Mouse (Mus musculus): ENCODE measurements around the gene Trove2.
A peak's percentile ranks its signal among the peaks of the same experiment; 100 is the strongest.

Trove2 gene

DNA sequence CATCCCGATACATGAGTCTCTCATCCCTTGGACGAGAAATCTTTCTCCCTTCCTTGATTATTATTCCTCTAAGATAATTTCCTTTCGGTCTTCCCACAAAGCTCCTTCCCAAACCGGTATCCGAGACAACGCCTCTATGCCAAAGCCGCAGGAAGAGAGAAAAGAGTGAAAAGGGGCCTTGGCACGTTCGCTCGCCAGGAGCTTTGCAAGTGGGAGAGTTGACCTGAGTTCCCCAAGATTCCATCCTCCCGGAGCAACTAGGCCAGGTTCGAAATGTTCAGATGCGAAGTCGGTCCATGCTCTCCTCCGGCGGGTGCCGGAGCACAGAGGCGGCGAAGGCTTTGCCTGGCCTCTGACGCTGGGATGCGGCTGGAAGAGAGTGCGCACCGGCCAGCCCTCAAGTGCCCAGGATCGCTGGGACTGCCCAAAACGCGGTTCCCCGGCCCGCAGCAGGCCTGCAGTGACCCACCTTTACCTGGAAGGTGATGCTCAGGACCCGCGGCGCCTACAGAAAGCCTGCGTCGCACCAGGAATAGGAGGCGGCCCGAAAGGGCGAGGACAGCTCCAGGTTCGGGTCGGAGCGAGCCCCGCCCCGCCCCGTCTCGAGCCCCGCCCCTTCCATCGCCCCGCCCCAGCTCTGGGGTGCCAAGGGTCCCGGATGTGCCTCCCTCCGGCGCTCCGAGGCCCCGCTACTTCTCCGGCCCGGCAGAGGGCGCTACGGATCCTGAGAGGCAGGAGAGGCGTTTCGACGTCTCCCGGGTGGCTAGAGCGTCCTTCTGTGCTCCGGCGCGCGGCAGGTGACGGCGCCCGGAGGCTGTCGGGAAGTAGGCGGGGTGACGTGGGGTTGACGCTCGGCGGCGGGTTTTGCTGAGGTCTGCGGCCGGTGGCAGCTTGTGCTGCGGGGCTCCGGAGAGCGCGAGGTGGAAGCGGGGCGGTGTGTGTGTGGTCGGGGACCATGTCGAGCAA, at the start of gene Trove2, which contains the start of gene Uchl5:
Gene Trove2 (minus strand): TSS at position 623 of the 966 bp plus-strand sequence.
Gene Uchl5 (plus strand): TSS at position 827 of the 966 bp plus-strand sequence.
- peak; percentile 83 for DNase-seq (ENCODE audit: extremely low read depth, low read depth)

DNA sequence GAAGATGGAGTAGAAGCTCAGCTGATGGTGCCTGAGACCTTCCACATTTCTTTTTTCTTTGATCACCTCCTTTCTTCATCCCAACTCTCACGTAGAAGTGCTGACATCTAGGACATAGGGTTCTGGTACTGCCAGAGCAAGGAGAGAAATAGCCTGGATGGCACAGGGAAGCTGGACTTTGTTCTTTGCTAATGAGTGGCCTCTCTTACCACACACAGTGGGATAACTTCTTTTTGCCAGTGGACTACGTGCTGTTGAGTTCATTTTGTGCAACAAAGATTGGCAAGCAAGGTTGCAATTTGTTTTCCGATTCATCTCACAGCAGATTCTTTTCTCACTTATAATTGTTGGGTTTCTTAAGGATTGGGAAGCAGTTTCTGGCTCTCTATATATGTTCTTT, 45.8 kb upstream of the Trove2 start:
- DNase-seq (ENCODE audit: extremely low read depth, low read depth), result no peak

GRCm38 (mm10) chr1:143820096-143820877, 43.4 kb upstream of the Trove2 start:
- DNase-seq (ENCODE audit: extremely low read depth, low read depth), result no peak

- DNase-seq (ENCODE audit: extremely low read depth, low read depth), result peak; percentile 26
Observed at GRCm38 (mm10) chr1:143813676-143814360, 37.0 kb upstream of the Trove2 start.

GRCm38 (mm10) chr1:143809062-143809461, 32.2 kb upstream of the Trove2 start:
- DNase-seq (ENCODE audit: extremely low read depth, low read depth), result no peak

GRCm38 (mm10) chr1:143803537-143803936, 26.7 kb upstream of the Trove2 start:
- DNase-seq (ENCODE audit: extremely low read depth, low read depth), result peak; percentile 51

GRCm38 (mm10) chr1:143788584-143789227, 11.8 kb upstream of the Trove2 start:
- no peak for DNase-seq (ENCODE audit: extremely low read depth, low read depth)

GRCm38 (mm10) chr1:143777558-143778218, 820 bp upstream of the Trove2 start:
- peak; percentile 62 for DNase-seq (ENCODE audit: extremely low read depth, low read depth)

DNA sequence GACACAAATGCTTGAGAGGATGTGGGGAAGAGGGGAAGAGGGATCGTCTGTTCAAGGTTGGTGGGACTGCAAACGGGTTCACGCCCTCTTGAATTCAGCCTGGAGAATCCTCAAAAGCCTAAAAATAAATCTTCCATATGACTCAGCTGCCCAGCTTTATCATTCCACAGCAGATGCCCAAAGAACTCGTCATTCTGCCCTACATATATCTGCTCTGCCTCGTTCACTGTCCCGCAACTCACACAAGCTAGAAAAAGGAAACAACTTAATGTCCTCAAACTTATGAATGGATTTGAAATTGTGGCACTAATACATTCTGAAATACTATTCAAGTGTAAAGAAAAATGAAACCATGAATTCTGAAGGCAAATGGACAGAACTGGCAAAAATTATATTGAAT, 3.0 kb downstream of the Trove2 start:
- no peak for DNase-seq (ENCODE audit: extremely low read depth, low read depth)

- no peak for DNase-seq (ENCODE audit: extremely low read depth, low read depth)
Observed at GRCm38 (mm10) chr1:143773082-143773481, 3.8 kb downstream of the Trove2 start.

DNA sequence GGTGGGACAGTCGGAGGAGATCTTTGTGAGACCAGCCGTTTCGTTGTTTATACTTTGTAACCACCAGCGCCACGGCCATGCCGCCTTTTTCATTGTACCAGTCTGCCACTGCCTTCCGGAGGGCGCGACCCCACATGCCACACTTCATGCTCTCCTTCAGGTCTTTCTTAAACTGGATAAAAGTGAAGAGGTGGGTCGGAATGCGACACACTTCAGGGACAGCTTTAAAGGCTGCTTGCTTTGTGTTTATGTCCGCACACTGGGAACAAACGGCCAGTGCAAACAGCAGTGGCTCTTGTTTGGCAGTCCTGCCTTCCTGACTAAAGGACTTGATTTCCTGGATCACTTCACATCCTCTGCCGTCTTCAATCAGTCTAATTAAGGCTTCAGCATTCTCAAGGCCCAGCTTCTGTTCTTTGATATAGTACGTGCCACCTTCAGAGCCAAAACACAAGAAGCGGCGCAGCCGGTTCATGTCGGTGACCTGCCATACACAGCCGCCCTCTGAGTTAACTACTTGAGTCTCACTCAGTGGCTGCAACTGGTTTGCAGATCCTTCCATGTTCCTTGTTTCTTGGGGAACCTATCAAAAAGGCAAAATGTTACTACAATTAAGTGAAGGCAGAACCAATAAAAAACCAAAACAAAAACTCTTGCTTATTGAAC, 6.3 kb downstream of the Trove2 start:
- no peak for DNase-seq (ENCODE audit: extremely low read depth, low read depth)

- DNase-seq (ENCODE audit: extremely low read depth, low read depth), result no peak
Observed at GRCm38 (mm10) chr1:143766238-143766637, 10.6 kb downstream of the Trove2 start.

GRCm38 (mm10) chr1:143765801-143766200, 11.1 kb downstream of the Trove2 start:
- no peak for DNase-seq (ENCODE audit: extremely low read depth, low read depth)

DNA sequence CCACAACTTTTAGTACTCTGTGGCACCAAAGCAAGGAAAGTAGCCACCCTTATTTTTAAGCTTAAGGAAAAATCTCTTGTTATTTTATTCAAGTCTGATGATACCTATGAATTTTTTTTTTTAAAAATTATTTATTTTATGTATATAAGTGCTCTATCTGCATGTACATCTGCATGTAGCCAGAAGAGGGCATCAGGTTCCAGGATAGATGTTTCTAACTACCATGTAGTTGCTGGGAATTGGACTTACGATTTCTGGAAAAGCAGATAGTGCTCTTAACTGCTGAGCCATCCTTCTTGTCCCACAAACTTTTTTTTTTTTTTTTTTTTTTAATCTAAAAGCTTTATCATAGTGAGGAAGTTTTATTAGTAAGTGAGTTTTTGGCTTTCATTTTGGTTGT, 12.4 kb downstream of the Trove2 start:
- DNase-seq (ENCODE audit: extremely low read depth, low read depth), result no peak

- DNase-seq (ENCODE audit: extremely low read depth, low read depth), result no peak
Observed at GRCm38 (mm10) chr1:143762159-143762558, 14.7 kb downstream of the Trove2 start.

DNA sequence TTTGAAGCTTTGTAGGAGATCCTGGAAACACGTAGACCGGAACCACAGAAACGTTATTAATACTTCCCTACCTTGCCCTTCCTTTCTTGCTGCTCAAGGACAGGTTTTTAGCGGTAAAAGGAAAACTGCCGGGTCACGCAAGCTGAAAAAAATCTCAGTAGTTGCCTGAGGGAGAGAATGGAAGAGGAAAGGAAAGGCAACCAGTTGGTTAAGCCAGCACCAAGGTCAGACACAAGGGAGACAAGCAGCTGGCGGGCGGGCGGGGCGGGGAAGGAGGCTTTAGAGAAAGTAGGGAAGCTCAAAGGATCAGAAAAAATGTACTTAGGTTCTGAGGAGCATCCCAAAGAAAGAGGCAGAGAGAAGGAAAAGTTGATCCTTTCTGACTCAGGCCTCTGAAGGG, 31.0 kb downstream of the Trove2 start:
- DNase-seq (ENCODE audit: extremely low read depth, low read depth), result no peak

- no peak for DNase-seq (ENCODE audit: extremely low read depth, low read depth)
Observed at GRCm38 (mm10) chr1:143742186-143742585, 34.7 kb downstream of the Trove2 start.

- DNase-seq (ENCODE audit: extremely low read depth, low read depth), result peak; percentile 68
Observed at GRCm38 (mm10) chr1:143741331-143741730, 35.5 kb downstream of the Trove2 start.

GRCm38 (mm10) chr1:143740581-143740980, 36.3 kb downstream of the Trove2 start:
- DNase-seq (ENCODE audit: extremely low read depth, low read depth), result no peak

All from MEL-GATA-1-ER (cell line).